Mouse (Mus musculus) MEL (cell line): Measurements from ENCODE around the gene Snrnp70. TPM values are rescaled to one million over a fixed set of nuclear protein-coding genes. Genes with fewer than 3 reads are reported as not detected.

Experiments used
- DNase-seq: peaks from one replicate; pipeline ENCODE4 v3.0.0; 2011; ENCODE audit warnings: low read depth, low spot score
- H3K27ac ChIP-seq: 2 replicates; pipeline ENCODE4 v1.5.1; 2012; ENCODE audit warnings: low read depth, mild to moderate bottlenecking, control low read depth, low read length, moderate library complexity; ENCODE audit not compliant: control insufficient read depth
- H3K27me3 ChIP-seq, 2 experiments: fragments of 150-350 bp in 1 of 2; sonication (generic) in 1 of 2; 2 replicates each; pipeline ENCODE4 v1.6.1; 2012; ENCODE audit warnings: low read length in 2 of 2, mild to moderate bottlenecking in 2 of 2, improper control_type of control experiment in 1 of 2, moderate library complexity in 1 of 2; ENCODE audit not compliant: insufficient read depth in 2 of 2, control insufficient read depth in 1 of 2
- H3K36me3 ChIP-seq, 2 experiments: 2 replicates each; pipeline ENCODE4 v1.6.1; 2012 to 2014; ENCODE audit warnings: low read length in 2 of 2, improper control_type of control experiment in 1 of 2, inconsistent platforms in 1 of 2, mild to moderate bottlenecking in 1 of 2; ENCODE audit not compliant: insufficient read depth in 2 of 2, control insufficient read depth in 1 of 2
- H3K4me1 ChIP-seq, 2 experiments: fragments of 150-350 bp in 1 of 2; sonication (generic) in 1 of 2; 2 replicates each; pipeline ENCODE4 v1.6.1; 2012; ENCODE audit warnings: low read length in 2 of 2, improper control_type of control experiment in 1 of 2, mild to moderate bottlenecking in 1 of 2; ENCODE audit not compliant: insufficient read depth in 2 of 2, control insufficient read depth in 1 of 2
- H3K4me3 ChIP-seq, 2 experiments: fragments of 150-350 bp in 1 of 2; sonication (generic) in 1 of 2; 2 replicates each; pipeline ENCODE4 v1.5.1; 2012; ENCODE audit warnings: low read depth in 2 of 2, low read length in 2 of 2, mild to moderate bottlenecking in 2 of 2, moderate library complexity in 2 of 2, control low read depth in 1 of 2, improper control_type of control experiment in 1 of 2; ENCODE audit not compliant: control insufficient read depth in 1 of 2, insufficient read depth in 1 of 2
- H3K79me2 ChIP-seq: 2 replicates; pipeline ENCODE4 v1.6.1; 2012; ENCODE audit warnings: mild to moderate bottlenecking, low read length, moderate library complexity; ENCODE audit not compliant: control insufficient read depth, poor library complexity, insufficient read depth
- H3K9ac ChIP-seq: 2 replicates; pipeline ENCODE4 v1.6.1; 2012; ENCODE audit warnings: low read depth, mild to moderate bottlenecking, control low read depth, low read length, moderate library complexity; ENCODE audit not compliant: control insufficient read depth, poor library complexity, severe bottlenecking
- H3K9me3 ChIP-seq: fragments of 150-350 bp; sonication (generic); replicated peaks from 2 replicates; pipeline ENCODE4 v1.6.1; 2012; ENCODE audit warnings: mild to moderate bottlenecking, low read length, improper control_type of control experiment, moderate library complexity; ENCODE audit not compliant: insufficient read depth
- CHD2 ChIP-seq: IDR thresholded peaks from 2 replicates; pipeline ENCODE4 v1.6.1; 2011; ENCODE audit warnings: low read length, improper control_type of control experiment
- CTCF ChIP-seq, 3 experiments: IDR thresholded peaks in 2 of 3; conservative IDR thresholded peaks in 1 of 3; 2 replicates each; pipeline ENCODE4 v1.5.1; 2011 to 2012; ENCODE audit warnings: low read length in 3 of 3, low read depth in 2 of 3, mild to moderate bottlenecking in 2 of 3, improper control_type of control experiment in 1 of 3, inconsistent platforms in 1 of 3, mixed read lengths in 1 of 3, moderate library complexity in 1 of 3; ENCODE audit not compliant: control insufficient read depth in 1 of 3, insufficient read depth in 1 of 3, poor library complexity in 1 of 3, severe bottlenecking in 1 of 3
- E2F4 ChIP-seq: IDR thresholded peaks from 2 replicates; pipeline ENCODE4 v1.6.1; 2011; ENCODE audit warnings: low read depth, low read length, improper control_type of control experiment, borderline replicate concordance
- ELF1 ChIP-seq: IDR thresholded peaks from 2 replicates; pipeline ENCODE4 v1.6.1; 2014; ENCODE audit warnings: low read depth, mild to moderate bottlenecking, inconsistent platforms, low read length, improper control_type of control experiment, moderate library complexity
- GATA1 ChIP-seq: IDR thresholded peaks from 2 replicates; pipeline ENCODE4 v1.6.1; 2011; ENCODE audit warnings: low read depth, low read length, improper control_type of control experiment
- KAT2A ChIP-seq: conservative IDR thresholded peaks from 2 replicates; pipeline ENCODE4 v1.6.1; 2012; ENCODE audit warnings: low read depth, low read length, improper control_type of control experiment, inconsistent platforms
- MAFK ChIP-seq: IDR thresholded peaks from 2 replicates; pipeline ENCODE4 v1.6.1; 2011; ENCODE audit warnings: low read depth, mild to moderate bottlenecking, low read length, improper control_type of control experiment, borderline replicate concordance
- MAX ChIP-seq: IDR thresholded peaks from 2 replicates; pipeline ENCODE4 v1.6.1; 2011; ENCODE audit warnings: low read length, improper control_type of control experiment
- MXI1 ChIP-seq: IDR thresholded peaks from 2 replicates; pipeline ENCODE4 v1.6.1; 2011; ENCODE audit warnings: mild to moderate bottlenecking, low read depth, low read length, improper control_type of control experiment
- MYC ChIP-seq: IDR thresholded peaks from 2 replicates; pipeline ENCODE4 v1.6.1; 2011; ENCODE audit warnings: low read depth, mild to moderate bottlenecking, low read length, improper control_type of control experiment, moderate library complexity
- NELFE ChIP-seq: IDR thresholded peaks from 2 replicates; pipeline ENCODE4 v1.6.1; 2011; ENCODE audit warnings: low read depth, low read length, improper control_type of control experiment
- NRF1 ChIP-seq: IDR thresholded peaks from 2 replicates; pipeline ENCODE4 v1.6.1; 2014; ENCODE audit warnings: low read depth, mild to moderate bottlenecking, inconsistent platforms, low read length, improper control_type of control experiment, moderate library complexity; ENCODE audit not compliant: poor library complexity, insufficient read depth, severe bottlenecking
- POLR2A ChIP-seq, 2 experiments: IDR thresholded peaks; 2 replicates each; pipeline ENCODE4 v1.6.1; 2011 to 2012; ENCODE audit warnings: low read length in 2 of 2, mild to moderate bottlenecking in 2 of 2, control low read depth in 1 of 2, improper control_type of control experiment in 1 of 2, low read depth in 1 of 2, moderate library complexity in 1 of 2; ENCODE audit not compliant: control insufficient read depth in 1 of 2, insufficient read depth in 1 of 2, poor library complexity in 1 of 2
- POLR2AphosphoS2 ChIP-seq: IDR thresholded peaks from 2 replicates; pipeline ENCODE4 v1.6.1; 2011; ENCODE audit warnings: low read length, improper control_type of control experiment
- SIN3A ChIP-seq: IDR thresholded peaks from 2 replicates; pipeline ENCODE4 v1.6.1; 2012; ENCODE audit warnings: low read length, improper control_type of control experiment, inconsistent platforms
- TBP ChIP-seq: IDR thresholded peaks from 2 replicates; pipeline ENCODE4 v1.8.0; 2011; ENCODE audit warnings: low read depth, low read length, improper control_type of control experiment
- TCF12 ChIP-seq: IDR thresholded peaks from 2 replicates; pipeline ENCODE4 v1.6.1; 2014; ENCODE audit warnings: low read depth, mild to moderate bottlenecking, inconsistent platforms, low read length, improper control_type of control experiment, moderate library complexity
- UBTF ChIP-seq: IDR thresholded peaks from 2 replicates; pipeline ENCODE4 v1.6.1; 2012; ENCODE audit warnings: low read depth, mild to moderate bottlenecking, inconsistent platforms, low read length, improper control_type of control experiment, moderate library complexity, borderline replicate concordance; ENCODE audit not compliant: insufficient read depth
- USF2 ChIP-seq, 2 experiments: IDR thresholded peaks; 2 replicates each; pipeline ENCODE4 v1.6.1; 2011 to 2012; ENCODE audit warnings: improper control_type of control experiment in 2 of 2, low read length in 2 of 2, borderline replicate concordance in 1 of 2, inconsistent platforms in 1 of 2, low read depth in 1 of 2, mild to moderate bottlenecking in 1 of 2; ENCODE audit not compliant: insufficient read depth in 1 of 2
- ZC3H11A ChIP-seq: IDR thresholded peaks from 2 replicates; pipeline ENCODE4 v1.6.1; 2012; ENCODE audit warnings: low read depth, mild to moderate bottlenecking, inconsistent platforms, low read length, improper control_type of control experiment
- ZKSCAN1 ChIP-seq: IDR thresholded peaks from 2 replicates; pipeline ENCODE4 v1.6.1; 2012; ENCODE audit warnings: low read depth, mild to moderate bottlenecking, inconsistent platforms, low read length, improper control_type of control experiment, moderate library complexity
- ZMIZ1 ChIP-seq: IDR thresholded peaks from 2 replicates; pipeline ENCODE4 v1.6.1; 2012; ENCODE audit warnings: low read depth, mild to moderate bottlenecking, inconsistent platforms, low read length, improper control_type of control experiment, moderate library complexity
- polyA plus RNA-seq, 2 experiments: library from polyadenylated mRNA; stranded (reverse) in 1 of 2; unstranded in 1 of 2; fragments of >175 nt in 1 of 2; fragments of >200 nt in 1 of 2; gene quantifications; 2 replicates each; pipeline versions ENCODE4 v1.2.1 to v1.2.4; 2012; ENCODE audit warnings: low replicate concordance in 2 of 2, low read depth in 1 of 2; ENCODE audit not compliant: insufficient read length in 2 of 2, insufficient read depth in 1 of 2, missing spikeins in 1 of 2
- total RNA-seq: library from RNA; depleted of rRNA; stranded (reverse); fragments of 300-350 nt; gene quantifications from 2 replicates; pipeline ENCODE4 v1.2.3, GENCODE M21; 2012; rRNA removed

Snrnp70 gene
- total RNA-seq = 260 and 272 TPM in 2 replicates
- 1,000 to 10,000 TPM in 1 of 2 experiments, 100 to 1,000 TPM in 1; 588 to 1,478 TPM for polyA plus RNA-seq

- no peaks in the 10 kb centered on the region for H3K27me3 ChIP-seq
- TF ChIP-seq SIN3A = peak; percentile 67
- no peak for TF ChIP-seq UBTF
- TF ChIP-seq MXI1 = peak; percentile 55
- TF ChIP-seq CTCF (IDR thresholded peaks at IDR 0.05 in 2 of 3, conservative IDR thresholded peaks at IDR 0.05 in 1 of 3; ENCODE audit: control insufficient read depth in 1 of 3, insufficient read depth in 1 of 3, low read depth in 2 of 3, low read length in 3 of 3, poor library complexity in 1 of 3, severe bottlenecking in 1 of 3) = no peak
- no peak for TF ChIP-seq MAFK
- no peak for TF ChIP-seq GATA1
- peak; percentile 96 for TF ChIP-seq TBP
- TF ChIP-seq MAX = peak; percentile 74; the same call in 1 of the 2 replicates
- peak; percentile 69; the same call in 1 of the 2 replicates for TF ChIP-seq E2F4
- TF ChIP-seq ELF1 = peak; percentile 65
- TF ChIP-seq TCF12 = peak; percentile 65; the same call in 1 of the 2 replicates
- peak; percentile 97 for TF ChIP-seq NELFE
- 0 out of 2 replicates have a peak, but pooled peaks have one; percentile 39 for TF ChIP-seq ZKSCAN1
- peak; percentile 83 for TF ChIP-seq KAT2A
- peak; percentile 94 for TF ChIP-seq ZMIZ1
- TF ChIP-seq ZC3H11A = no peak
- TF ChIP-seq POLR2AphosphoS2 = peak; percentile 95
- TF ChIP-seq MYC = peak; percentile 76
- TF ChIP-seq CHD2 = peak; percentile 68
- TF ChIP-seq NRF1 = peak; percentile 90
- no peak for TF ChIP-seq USF2 (IDR thresholded peaks at IDR 0.05; ENCODE audit: borderline replicate concordance in 1 of 2, insufficient read depth in 1 of 2, low read depth in 1 of 2, low read length in 2 of 2)
- peak; percentile 60 to 93; a peak in 3 of 4 replicates for TF ChIP-seq POLR2A (IDR thresholded peaks at IDR 0.05; ENCODE audit: control insufficient read depth in 1 of 2, insufficient read depth in 1 of 2, low read depth in 1 of 2, low read length in 2 of 2, poor library complexity in 1 of 2)
- H3K36me3 ChIP-seq = peaks cover 21 to 41% of the 10 kb centered on the region in 2 experiments
Measured at GRCm38 (mm10) chr7:45395578-45396336, at the start of gene Snrnp70. TSS of gene Snrnp70 (minus strand) at chr7:45395742.

More at GRCm38 (mm10) chr7:45395578-45396336, at the start of gene Snrnp70:
- peaks cover 39% of the 10 kb centered on the region for H3K79me2 ChIP-seq
- peak within 1 kb of the TSS; percentile 70 to 74 for H3K4me3 ChIP-seq
- peak within 1 kb of the TSS; percentile 86 for H3K27ac ChIP-seq
- peaks cover 5 to 19% of the 10 kb centered on the region in 2 experiments; a peak in 3 of 4 replicates for H3K4me1 ChIP-seq
- DNase-seq = peak; percentile 100
- no peaks in the 10 kb centered on the region for H3K9me3 ChIP-seq
- peak within 1 kb of the TSS; percentile 84 for H3K9ac ChIP-seq
